Mouse (Mus musculus) C2C12 (cell line): ENCODE results near the gene Coro2b. TPM values are rescaled to one million over a fixed set of nuclear protein-coding genes. Genes with fewer than 3 reads are reported as not detected.

Experiments used
- H3K27me3 ChIP-seq: one replicate; pipeline ENCODE4 v1.6.1; 2011; ENCODE audit not compliant: control insufficient read depth, insufficient read depth, insufficient read length
- H3K36me3 ChIP-seq: one replicate; pipeline ENCODE4 v1.6.1; 2011; ENCODE audit not compliant: control insufficient read depth, insufficient read depth
- H3K4me3 ChIP-seq: one replicate; pipeline ENCODE4 v1.5.1; 2011; ENCODE audit warnings: mild to moderate bottlenecking, control low read depth; ENCODE audit not compliant: poor library complexity, insufficient read depth, severe bottlenecking
- H3K79me2 ChIP-seq: one replicate; pipeline ENCODE4 v1.6.1; 2011; ENCODE audit not compliant: control insufficient read depth, insufficient read depth
- H3K79me3 ChIP-seq: one replicate; pipeline ENCODE4 v1.6.1; 2011; ENCODE audit warnings: low read depth, control low read depth
- H3ac ChIP-seq: one replicate; pipeline ENCODE3; 2011; ENCODE audit warnings: low read depth; ENCODE audit not compliant: control insufficient read depth, insufficient read length
- CEBPB ChIP-seq: IDR thresholded peaks from one replicate; pipeline ENCODE4 v1.6.1; 2011; ENCODE audit warnings: low read depth, mild to moderate bottlenecking, control low read depth, moderate library complexity
- CTCF ChIP-seq: IDR thresholded peaks from one replicate; pipeline ENCODE4 v1.5.1; 2011; ENCODE audit not compliant: control insufficient read depth, insufficient read depth, insufficient read length
- FOSL1 ChIP-seq: IDR thresholded peaks from one replicate; pipeline ENCODE4 v1.8.0; 2011; ENCODE audit warnings: mild to moderate bottlenecking, low read length; ENCODE audit not compliant: poor library complexity, insufficient read depth, severe bottlenecking
- MAX ChIP-seq: IDR thresholded peaks from one replicate; pipeline ENCODE4 v1.6.1; 2011; ENCODE audit warnings: mild to moderate bottlenecking, control low read depth
- MYOD1 ChIP-seq: IDR thresholded peaks from one replicate; pipeline ENCODE4 v1.6.1; 2011; ENCODE audit warnings: low read depth; ENCODE audit not compliant: control insufficient read depth, insufficient read length
- MYOG ChIP-seq: IDR thresholded peaks from one replicate; pipeline ENCODE4 v1.6.1; 2011; ENCODE audit not compliant: control insufficient read depth, insufficient read length; ENCODE audit errors: extremely low read depth
- USF1 ChIP-seq: IDR thresholded peaks from one replicate; pipeline ENCODE4 v1.6.1; 2011; ENCODE audit warnings: low read depth, mild to moderate bottlenecking, control low read depth, moderate library complexity
- polyA plus RNA-seq: library from polyadenylated mRNA; unstranded; fragments of >200 nt; fragmentation: generic; extraction: Trizol; gene quantifications from one replicate; pipeline ENCODE4 v1.2.1, GENCODE M21; 2012; ENCODE audit warnings: missing spikeins

The Coro2b gene
- polyA plus RNA-seq, 1 experiment = 9.9 TPM

DNA sequence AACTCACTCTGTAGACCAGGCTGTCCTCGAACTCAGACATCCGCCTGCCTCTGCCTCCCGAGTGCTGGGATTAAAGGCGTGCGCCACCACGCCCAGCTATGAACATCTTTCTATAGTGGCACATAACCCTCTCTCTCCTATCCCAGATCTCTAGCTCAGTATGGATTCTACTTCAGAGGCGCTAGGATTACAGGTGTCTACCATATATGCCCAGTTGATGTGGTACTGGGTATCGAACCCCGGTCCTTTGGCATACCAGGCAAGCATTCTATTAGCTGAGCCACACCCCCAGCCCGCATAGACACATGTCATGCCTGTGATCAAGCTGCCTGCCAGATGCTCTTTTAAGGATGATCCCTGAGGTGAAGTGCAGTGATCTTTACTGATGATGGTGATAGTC lies 113.0 kb downstream of the Coro2b start:
- TF ChIP-seq CEBPB = no peak
- no peak for TF ChIP-seq FOSL1
- TF ChIP-seq MAX = no peak
- TF ChIP-seq CTCF = no peak
- TF ChIP-seq MYOG = no peak
- TF ChIP-seq USF1 = no peak
- TF ChIP-seq MYOD1 = no peak
- Histone ChIP-seq H3K36me3 (no peaks in the 10 kb centered on the region), H3K4me3 (no peak overlapping the region), H3K27me3 (no peaks in the 10 kb centered on the region), H3ac (no peak overlapping the region), H3K79me3 (no peaks in the 10 kb centered on the region), H3K79me2 (no peaks in the 10 kb centered on the region)

DNA sequence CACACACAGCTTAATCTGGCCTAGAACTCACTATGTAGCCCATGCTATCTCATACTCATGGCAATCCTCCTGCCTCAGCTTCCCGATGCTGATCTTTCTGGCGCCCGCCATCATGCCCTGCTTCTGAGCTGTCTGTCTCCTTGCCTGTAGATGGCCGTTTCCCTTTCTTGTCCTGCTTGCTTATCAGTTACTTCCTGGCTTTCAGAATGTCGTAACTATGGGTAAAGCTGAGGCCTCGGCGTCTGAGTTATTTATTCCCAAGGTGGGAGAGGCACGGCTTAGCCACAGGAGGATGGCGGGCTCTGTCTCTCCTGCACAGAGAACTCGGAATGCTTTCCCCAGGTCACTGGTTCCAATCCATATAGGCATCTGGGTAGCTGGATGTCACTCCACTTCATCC lies 113.9 kb downstream of the Coro2b start:
- no peaks in the 10 kb centered on the region for H3K79me2 ChIP-seq
- no peaks in the 10 kb centered on the region for H3K27me3 ChIP-seq
- H3K79me3 ChIP-seq = no peaks in the 10 kb centered on the region
- no peaks in the 10 kb centered on the region for H3K36me3 ChIP-seq
- no peak overlapping the region for H3K4me3 ChIP-seq
- H3ac ChIP-seq = no peak overlapping the region
- TF ChIP-seq CEBPB = no peak
- no peak for TF ChIP-seq FOSL1
- no peak for TF ChIP-seq CTCF
- TF ChIP-seq MYOG = no peak
- no peak for TF ChIP-seq MAX
- TF ChIP-seq MYOD1 = no peak
- TF ChIP-seq USF1 = no peak

DNA sequence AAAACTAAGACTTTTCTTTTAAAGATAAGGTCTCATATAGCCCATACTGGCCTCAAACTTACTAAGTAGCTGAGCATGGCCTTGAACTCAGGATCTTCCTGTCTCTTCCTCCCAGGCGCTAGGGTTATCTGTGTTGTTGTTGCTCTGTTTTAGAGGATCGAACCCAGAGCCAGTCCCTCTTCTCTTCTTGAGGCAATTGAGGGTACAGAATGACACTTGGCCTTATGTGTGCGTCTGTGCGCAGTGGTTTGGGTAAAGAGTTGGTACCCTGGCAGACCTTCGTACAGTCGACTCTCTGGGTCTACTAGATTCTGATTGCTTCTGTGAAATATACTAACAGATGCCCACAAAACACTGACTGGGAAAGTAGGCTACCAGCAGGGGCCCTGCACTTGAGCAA lies 114.9 kb downstream of the Coro2b start:
- Histone ChIP-seq H3K79me2 (no peaks in the 10 kb centered on the region), H3K36me3 (no peaks in the 10 kb centered on the region), H3K79me3 (no peaks in the 10 kb centered on the region), H3K27me3 (no peaks in the 10 kb centered on the region), H3K4me3 (no peak overlapping the region), H3ac (no peak overlapping the region)
- no peak for TF ChIP-seq CEBPB
- no peak for TF ChIP-seq CTCF

DNA sequence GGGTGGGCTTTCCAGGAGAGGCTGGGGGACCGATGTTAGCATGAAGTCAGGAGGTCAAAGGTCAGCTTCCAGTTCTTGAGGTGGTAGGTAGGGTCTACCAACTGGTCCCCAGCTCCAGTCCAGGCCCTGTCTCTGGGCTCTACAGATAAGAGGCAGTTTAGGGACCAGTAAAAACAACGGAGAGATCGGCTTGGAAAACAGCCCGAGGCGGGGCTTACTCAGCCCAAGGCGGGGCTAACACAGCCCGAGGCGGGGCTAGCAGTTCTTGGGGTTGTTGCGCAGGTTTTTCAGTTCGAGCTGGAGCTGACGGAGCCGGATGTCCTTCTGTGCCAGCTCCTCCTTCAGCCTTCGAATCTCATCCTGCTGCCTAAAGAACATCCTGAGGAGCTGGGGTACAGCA lies 115.8 kb downstream of the Coro2b start:
- TF ChIP-seq MYOG (no peak), MYOD1 (no peak), MAX (no peak), CEBPB (no peak), FOSL1 (no peak), USF1 (no peak), CTCF (no peak)
- Histone ChIP-seq H3K36me3 (no peaks in the 10 kb centered on the region), H3K4me3 (no peak overlapping the region), H3K79me3 (no peaks in the 10 kb centered on the region), H3ac (no peak overlapping the region), H3K27me3 (no peaks in the 10 kb centered on the region), H3K79me2 (no peaks in the 10 kb centered on the region)

DNA sequence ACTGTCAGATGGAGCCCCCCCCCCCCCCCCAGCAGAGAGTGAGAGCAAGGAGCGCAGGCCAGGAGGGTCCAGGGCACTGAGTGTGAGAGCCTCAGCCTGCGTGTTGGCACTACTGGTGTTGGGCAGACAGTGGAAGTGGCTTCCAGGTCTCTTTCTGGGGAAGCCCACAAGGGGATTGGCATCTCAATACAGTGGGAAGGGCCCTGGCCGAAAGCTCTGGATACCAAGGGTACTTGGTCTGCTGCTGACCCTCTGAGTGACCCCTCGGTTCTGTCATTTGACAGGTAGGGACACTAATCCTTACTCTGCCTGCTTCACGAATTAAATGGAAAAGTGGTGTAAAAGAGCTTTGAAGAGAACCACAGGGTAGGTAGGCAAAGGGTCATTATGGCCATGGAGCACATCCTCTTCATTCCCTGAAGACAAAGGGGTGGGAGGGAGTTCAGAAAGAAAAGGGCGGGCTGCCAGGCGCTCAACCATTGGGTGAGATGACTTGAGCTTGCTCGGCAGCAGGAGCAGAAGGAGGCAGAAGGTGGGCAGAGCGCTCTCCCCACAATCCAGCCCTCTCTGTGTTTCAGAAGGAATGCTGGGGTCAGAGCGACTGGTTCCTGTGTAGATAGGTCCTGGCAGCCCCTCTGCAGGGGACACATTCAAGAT lies 116.5 kb downstream of the Coro2b start:
- Histone ChIP-seq H3K4me3 (no peak overlapping the region), H3K36me3 (no peaks in the 10 kb centered on the region), H3K79me3 (no peaks in the 10 kb centered on the region), H3K79me2 (no peaks in the 10 kb centered on the region), H3K27me3 (no peaks in the 10 kb centered on the region), H3ac (no peak overlapping the region)
- TF ChIP-seq MYOG (no peak), USF1 (no peak), MAX (no peak), MYOD1 (no peak), CTCF (no peak), CEBPB (no peak), FOSL1 (no peak)

DNA sequence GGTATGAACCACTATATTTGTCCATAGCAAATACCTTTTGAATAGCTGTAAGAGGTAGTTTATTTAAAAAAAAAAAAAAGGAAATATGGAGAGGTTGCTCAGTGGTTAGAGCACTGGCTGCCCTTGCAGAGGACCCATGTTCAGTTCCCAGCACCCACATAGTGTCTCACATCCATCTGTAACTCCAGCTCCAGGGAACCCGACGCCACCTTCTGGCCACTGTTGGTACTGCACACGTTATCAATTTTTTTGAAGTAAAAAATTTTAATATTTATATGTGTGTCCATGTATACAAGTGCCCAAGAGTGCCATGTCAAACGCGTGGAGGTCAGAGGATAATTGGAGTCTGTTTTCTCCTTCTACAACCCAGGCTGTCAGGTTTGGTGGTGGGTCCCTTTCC lies 118.1 kb downstream of the Coro2b start:
- Histone ChIP-seq H3K36me3 (no peaks in the 10 kb centered on the region), H3K4me3 (no peak overlapping the region), H3ac (no peak overlapping the region), H3K27me3 (no peaks in the 10 kb centered on the region), H3K79me3 (no peaks in the 10 kb centered on the region), H3K79me2 (no peaks in the 10 kb centered on the region)
- no peak for TF ChIP-seq USF1
- TF ChIP-seq MYOG = no peak
